Mouse (Mus musculus) cerebellum, adult 11-12 months (tissue): ENCODE measurements around the gene Gm10985.

ENCODE experiments used
- DNase-seq: peaks from one replicate; pipeline ENCODE4 v3.0.0; 2022

The Gm10985 gene

DNA sequence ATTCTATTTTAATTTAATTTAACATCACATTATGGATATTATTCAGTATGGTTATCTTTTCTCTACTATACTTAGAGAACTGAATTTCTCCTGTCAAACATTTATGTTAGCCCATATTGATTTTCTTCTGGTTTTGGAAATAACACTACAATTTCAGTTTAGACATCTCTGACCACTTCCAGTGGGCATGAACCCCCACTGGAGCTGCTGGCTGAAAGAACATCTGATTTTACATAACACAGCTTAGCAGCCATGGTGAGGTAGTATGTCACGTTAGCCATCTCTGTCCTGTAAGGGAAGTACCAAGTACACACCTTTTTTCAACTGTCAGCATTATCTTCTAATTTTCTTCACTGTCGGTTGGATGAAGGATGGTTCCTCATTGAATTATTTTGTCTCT, at the start of gene Gm10985:
Gene Gm10985 (plus strand): TSS at position 301 of the 400 bp plus-strand sequence.
- no peak for DNase-seq

DNA sequence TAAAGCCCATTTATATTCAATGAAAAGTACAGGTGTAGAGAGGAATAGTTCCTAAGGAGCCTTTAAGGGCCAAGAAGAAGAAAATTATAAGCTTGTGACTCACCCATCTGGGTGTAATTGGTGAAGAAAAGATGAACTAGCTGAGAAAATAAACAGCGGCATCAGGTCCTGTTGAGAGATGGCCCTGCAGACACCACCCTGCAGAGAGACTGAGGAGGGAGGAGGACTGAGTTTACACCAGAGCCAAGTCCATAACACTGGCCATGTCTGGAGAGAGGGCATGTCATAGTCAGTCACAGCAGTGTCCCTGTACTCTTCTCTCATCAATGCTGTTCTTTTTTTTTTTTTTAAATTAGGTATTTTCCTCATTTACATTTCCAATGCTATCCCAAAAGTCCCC, 48.0 kb upstream of the Gm10985 start:
- peak; percentile 9 for DNase-seq

DNA sequence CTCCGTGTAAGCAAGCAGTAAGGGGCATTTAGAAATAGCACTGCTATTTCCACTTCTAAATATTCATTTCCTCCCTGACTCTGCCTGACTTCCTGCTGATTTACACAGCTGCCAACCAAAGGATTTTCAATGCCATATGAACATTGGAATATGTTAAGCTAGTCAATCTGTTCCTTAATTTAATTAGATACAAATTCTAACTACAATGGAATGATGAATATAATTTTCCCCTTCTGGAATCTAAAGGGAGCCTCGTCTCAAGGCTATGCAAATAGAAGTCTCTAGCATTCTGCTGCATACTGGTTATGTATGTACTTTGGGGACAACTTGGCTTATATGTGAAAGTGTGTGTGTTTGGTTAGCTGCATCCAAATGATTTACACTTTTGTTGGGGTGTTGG, 45.2 kb upstream of the Gm10985 start:
- no peak for DNase-seq

DNA sequence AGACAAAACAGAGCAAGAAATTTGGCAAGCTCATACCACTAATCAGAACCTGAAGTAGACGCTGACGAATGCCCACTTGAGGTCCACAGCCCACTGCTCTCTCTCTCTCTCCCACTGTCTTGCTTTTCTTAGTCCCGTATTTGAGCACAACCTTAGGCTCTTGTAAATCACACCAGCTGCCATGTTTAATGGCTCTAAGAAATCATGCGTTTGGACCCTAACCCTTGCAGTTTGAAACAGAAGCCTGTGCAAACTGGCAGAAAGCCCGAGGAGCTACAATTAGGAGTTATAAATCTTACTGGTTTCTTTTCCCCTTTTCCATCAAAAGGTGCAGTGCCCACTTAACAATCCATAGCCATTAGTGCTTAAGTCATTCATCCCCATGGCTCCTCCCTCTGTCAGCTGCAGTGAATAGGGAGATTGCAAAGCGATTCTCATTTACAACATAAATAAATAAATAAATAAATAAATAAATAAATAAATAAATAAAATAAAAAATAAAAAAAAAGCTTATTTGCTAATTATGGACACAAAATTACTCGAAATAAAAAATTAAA, 31.4 kb upstream of the Gm10985 start:
- DNase-seq = no peak

DNA sequence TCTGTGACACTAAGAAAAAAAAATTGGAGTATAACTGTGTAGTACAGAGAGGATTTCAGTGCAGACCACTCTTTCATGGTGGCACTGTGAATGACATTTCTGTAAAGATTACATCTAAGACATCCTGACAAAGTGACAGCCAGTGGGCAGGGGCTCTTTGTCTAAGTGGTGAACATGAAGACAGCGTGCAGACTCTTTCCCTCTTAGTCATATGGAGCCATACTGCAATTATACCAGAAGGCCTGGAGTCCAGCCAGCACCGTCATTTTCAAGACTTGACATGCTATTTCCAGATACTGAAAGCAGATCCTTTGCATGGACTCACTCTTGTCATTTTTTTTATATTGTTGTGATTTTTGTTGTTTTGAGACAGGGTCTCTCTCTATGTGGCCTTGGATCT, 10.6 kb upstream of the Gm10985 start:
- DNase-seq = no peak

DNA sequence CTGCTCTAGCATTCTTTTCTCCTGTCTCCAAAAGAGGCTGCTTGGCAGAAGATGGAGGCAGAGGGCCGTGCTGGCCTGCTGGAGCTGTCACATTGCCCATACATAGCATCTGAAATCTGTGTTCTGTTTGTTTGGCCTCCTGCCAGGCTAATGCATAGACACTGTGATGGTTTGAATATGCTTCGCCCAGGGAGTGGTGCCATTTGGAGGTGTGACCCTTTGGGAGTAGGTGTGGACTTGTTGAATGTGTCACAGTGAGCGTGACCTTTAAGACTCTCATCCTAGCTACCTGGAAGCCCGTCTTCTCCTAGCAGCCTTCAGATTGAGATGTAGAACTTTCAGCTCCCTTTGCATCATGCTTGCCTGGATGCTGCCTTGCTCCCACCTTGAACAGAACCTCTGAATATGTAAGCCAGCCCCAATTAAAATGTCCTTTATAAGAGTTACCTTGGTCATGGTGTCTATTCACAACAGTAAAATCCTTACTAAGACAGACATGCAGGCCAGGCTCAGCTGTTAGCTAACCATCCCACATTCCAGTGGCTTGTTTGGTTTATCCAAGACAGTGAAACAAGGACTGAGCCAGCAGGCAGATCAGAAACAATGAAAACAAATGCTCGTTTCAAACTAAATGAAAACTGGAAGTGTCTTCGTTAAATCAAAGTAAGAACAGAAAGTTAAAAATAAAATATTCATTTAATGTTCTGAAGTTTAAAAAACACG, 1.5 kb downstream of the Gm10985 start:
- DNase-seq = no peak

DNA sequence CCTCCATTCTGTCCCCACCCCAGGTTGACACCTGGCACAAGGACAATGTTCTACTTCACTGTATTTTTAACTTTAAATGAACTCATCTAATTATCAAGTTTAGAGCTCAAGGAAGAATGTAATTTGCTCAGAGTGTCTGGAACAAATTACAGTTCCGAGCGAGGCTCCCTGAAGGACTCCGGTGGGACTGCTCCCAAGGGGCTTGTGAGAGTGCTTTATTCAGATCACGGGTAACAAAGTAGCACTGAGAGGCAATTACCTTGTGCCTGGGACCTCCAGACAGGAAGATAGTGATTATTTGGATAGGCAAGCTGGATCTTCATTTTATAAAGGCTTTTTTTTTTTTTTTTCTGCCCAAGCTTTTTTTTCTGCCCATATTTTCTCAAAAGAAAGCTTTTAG, 2.8 kb downstream of the Gm10985 start:
- no peak for DNase-seq

DNA sequence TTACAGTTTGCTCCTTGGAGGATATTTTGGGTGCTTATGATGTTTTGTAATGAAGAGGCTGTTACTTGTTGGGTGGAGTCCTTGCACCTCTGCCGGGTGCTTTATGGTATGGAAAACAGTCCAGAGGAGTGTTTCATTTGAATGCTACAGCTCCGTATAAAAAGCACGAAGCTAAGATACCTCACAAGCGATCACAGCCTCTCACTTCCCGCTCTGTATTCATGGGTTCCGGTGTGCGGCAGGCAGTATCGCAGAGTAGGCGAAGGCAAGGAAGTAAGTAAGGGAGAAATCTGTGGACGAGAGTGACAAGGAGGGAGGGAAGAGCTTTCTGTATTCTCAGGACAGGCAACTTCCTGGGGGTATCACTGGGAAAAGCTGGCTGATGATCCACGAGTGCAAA, 3.4 kb downstream of the Gm10985 start:
- no peak for DNase-seq

DNA sequence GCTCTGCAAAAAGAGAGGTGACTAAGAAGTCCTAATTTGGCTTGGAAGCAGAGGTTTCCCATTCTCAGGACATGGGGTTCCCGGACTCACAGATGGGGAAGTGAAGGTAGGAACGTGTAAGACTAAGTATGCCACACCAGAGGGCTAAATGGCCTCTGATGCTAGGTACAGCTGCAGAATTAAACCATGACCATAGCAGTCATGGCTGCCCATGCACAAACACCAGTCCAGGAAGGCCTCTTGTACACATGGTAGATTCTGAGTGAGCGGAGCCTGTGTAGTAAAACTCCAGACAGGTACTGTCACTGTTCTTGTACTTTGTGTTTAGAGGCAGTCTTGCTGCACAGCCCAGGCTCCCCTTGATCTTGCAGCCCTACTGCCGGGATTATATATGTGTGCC, 9.4 kb downstream of the Gm10985 start:
- DNase-seq = no peak

DNA sequence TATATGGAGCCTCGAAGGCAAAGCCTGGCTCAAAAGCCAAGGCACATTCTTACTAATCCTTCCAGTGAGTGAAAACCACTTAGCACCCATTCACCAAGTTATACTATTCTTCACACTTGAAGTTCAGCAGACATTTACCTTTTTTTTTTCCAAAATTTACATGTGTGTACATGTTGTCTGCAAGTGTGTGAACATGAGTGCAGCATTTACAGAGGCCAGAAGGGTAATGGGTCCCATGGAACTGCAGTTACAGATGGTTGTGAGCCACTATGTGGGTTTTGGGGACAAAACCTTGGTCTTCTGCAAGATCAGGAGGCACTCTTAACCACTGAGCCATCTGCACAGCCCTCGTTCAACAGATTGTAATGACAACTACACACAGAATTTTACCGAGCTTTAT, 9.9 kb downstream of the Gm10985 start:
- no peak for DNase-seq

DNA sequence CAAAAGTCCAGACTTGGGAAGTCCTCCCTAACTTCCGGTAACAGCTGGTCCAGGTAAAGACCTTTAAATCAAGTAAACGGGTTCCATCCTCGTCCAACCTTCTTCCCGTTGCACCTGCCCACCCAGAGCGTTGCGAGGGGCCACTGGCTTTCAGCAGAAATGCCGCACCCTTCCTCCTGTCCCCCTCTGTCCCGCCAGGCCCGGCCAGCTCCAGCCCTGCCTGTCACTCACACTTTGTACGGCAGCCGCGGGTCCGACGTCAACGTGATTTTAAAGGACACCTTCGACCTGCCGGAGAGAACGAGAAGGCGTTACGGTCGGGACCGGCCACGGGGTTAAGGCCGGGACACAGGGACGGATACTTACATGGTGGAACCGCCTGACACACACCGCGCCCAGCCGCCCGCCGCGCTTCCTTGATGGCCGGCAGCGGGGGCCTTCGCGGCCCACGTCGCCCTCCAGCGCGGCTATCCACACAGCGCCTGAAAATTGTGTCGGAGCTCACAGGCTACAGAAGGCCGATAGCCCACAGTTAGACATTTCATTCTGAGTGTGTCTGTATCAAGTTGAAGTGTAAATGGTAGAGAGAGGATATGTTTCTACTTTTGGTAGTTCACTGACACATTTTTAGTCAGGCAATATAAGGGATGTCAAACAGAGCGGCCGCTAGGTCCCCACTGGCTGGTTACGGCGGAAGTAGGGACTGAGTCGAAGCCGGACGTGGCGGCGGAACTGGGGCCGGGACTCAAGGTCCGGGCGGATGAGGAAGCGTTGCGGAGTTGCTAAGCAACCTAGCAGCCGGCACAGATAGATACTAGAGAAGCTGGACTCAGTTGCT, 18.7 kb downstream of the Gm10985 start, which contains the start of gene Ufm1:
Gene Ufm1 (minus strand): TSS at position 448 of the 838 bp plus-strand sequence.
- peak; percentile 93 for DNase-seq

DNA sequence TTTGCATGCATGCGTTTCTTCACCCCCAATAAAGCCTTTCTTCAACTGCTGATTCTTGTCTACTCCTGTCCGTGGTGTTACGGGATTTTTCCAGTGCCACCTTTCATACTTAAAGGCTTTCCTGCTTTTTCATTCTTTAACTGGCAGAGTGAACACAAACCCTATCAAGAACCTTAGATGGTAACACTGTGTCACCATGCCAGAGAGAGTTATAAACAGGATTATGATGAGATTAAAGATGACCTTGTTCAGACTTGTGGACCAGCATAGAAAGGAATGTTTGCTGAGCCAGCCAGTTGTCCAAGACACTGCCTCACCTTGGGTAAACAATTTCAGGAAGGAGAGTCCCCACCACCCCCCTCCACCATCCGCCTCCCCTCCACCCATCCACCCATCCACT, 23.3 kb downstream of the Gm10985 start:
- DNase-seq = no peak

DNA sequence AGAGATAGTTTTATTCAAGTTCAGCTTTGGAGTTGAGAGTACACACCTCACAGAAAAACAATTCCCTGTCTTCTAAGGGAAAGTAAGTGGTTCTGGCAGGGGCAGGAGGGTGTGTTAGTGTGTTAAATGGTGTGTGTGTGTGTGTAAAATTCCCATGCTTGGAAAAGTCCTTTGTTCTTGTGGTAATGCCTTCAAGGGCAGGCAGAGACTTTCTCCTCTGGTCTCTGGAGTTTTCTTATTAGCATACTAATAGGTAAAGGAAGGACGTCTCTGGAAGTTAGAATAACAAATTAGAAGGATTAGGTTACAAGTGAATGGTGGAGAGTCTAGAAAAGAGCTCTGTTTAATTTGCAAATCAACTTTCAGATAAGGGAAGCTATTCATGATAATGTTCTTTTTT, 24.4 kb downstream of the Gm10985 start:
- DNase-seq = no peak

DNA sequence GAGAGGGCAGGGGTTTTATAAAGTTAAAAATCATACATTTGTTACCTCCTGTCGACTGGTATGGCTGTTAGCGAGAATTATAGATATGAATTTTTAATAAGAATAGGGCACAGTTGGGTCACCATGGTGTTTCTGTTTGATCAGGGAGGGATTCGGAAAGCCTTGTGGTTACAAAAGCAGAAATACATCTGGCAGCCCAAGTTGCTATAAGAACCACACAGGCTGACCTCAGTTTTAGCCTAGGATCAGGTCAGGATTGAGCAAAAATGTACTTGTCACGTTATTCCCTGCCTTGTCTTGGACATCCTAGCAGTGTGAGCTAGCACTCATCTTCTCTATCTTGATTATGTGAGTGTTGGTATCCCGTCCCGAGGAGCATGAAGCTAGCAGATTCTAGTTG, 25.6 kb downstream of the Gm10985 start:
- DNase-seq = no peak

DNA sequence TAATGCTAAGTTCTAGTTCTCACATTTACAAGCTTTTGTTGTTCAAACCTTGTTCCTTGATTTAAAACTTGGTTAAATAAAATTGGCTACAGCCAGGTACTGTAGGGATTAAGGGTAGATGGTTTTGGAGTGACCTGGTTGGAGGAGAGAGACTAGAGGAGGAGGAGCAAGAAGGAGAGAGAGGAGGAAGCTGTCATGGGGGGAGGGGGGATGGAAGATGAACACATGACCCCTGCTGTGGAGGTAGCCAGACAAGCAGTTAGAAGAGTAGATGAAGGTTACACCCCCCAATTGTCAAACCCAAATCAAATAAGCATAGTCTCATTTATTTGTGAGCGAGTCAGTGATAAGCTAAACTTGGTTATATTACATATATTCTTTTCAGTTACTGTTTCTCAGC, 26.7 kb downstream of the Gm10985 start:
- no peak for DNase-seq

DNA sequence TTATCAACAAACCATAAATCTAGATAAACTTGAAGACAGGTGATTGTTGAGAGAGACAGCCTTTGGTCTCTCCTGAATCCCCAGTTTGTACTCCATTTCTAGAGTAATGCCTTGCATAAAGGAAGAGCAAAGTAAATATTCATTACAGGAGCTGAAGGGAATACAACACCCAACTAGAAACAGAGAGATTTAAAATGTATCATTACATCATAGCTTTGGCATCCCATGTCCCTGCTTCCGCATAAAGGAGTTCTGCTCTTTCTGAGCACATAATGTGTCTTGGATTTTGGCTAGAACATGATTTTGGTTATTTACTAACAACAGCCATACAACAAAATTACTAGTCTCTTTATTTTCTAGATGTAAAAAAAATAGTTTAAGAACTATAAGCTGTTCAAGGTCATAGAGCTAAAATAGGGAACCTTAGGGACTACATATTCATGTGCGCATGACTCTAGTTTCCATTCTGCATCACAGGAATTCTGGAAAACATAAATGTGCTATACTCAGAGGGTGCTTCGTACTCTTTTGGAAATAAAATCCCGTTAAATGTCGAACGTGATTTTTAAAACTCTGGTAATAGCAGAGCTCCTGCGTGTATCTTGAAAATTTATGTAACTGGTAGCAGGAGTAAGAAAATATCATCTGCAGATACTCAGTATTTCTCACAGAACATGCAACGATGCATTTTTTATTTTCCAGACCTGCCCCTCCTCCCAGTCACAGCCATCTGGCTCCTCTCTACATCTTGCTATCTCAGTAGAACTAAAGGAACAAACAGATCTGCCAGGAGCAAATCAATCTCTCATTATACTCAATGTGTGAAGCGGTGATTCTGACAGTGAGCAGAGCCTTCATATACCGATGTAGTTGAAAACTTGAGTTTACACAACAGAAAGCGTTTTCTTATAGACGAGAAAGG, 46.0 kb downstream of the Gm10985 start:
- no peak for DNase-seq
